Comparison of ENCODE assay signal across 8 mouse cellular contexts in genomic region chr19:43441661-43441990, GRCm38 (mm10). TPM values are rescaled to one million over a fixed set of nuclear protein-coding genes. Genes with fewer than 3 reads are reported as not detected.
DNase-seq lines count a peak whose midpoint lies in the region; ATAC-seq and TF ChIP-seq lines count a peak whose summit lies in the region.

No protein-coding gene starts in this region.

- H3K4me2 ChIP-seq in hindbrain, embryonic 14.5 days (replicated peaks) = peak overlapping the region; percentile 97
- peak overlapping the region; percentile 97 for H3K4me2 ChIP-seq in midbrain, embryonic 13.5 days (replicated peaks)

- H3K9ac ChIP-seq in hindbrain, embryonic 14.5 days = peak overlapping the region; percentile 91
- H3K9ac ChIP-seq in midbrain, embryonic 13.5 days (replicated peaks) = peak overlapping the region; percentile 77

- H3K4me3 ChIP-seq in kidney, adult 2 months (ENCODE audit: insufficient read depth, low read depth, low read length) = peak overlapping the region; percentile 82
- peak overlapping the region; percentile 82 for H3K4me3 ChIP-seq in embryonic facial prominence, embryonic 10.5 days
- H3K4me3 ChIP-seq in hindbrain, embryonic 14.5 days (replicated peaks; ENCODE audit: low read length) = peak overlapping the region; percentile 86
- peak overlapping the region; percentile 78 for H3K4me3 ChIP-seq in midbrain, embryonic 13.5 days (replicated peaks)

- peak; percentile 15; the same call in 1 of the 2 replicates for ATAC-seq in hindbrain, embryonic 14.5 days (ENCODE audit: low FRiP score)
- no peak; the same call in 1 of the 2 replicates for ATAC-seq in midbrain, embryonic 13.5 days
- no peak for ATAC-seq in megakaryocyte-erythroid progenitor cell, adult 5-6 weeks (replicated peaks; ENCODE audit: low FRiP score, low TSS enrichment, poor library complexity, severe bottlenecking)

- no peak for TF ChIP-seq CTCF in kidney, adult 2 months (conservative IDR thresholded peaks at IDR 0.05; ENCODE audit: insufficient read depth, insufficient read length, low read depth, low read length)

- H3K4me1 ChIP-seq in kidney, adult 2 months (ENCODE audit: control insufficient read depth, insufficient read depth, low read length) = no peaks in the 10 kb centered on the region; the same call in 1 of the 2 replicates
- peaks cover 21% of the 10 kb centered on the region for H3K4me1 ChIP-seq in embryonic facial prominence, embryonic 10.5 days
- peaks cover 16% of the 10 kb centered on the region; the same call in 1 of the 2 replicates for H3K4me1 ChIP-seq in hindbrain, embryonic 14.5 days (replicated peaks; ENCODE audit: control insufficient read depth, insufficient read depth, low read length)
- H3K4me1 ChIP-seq in midbrain, embryonic 13.5 days (replicated peaks) = peaks cover 12% of the 10 kb centered on the region

- H3K9me3 ChIP-seq in embryonic facial prominence, embryonic 10.5 days = peaks cover 7% of the 10 kb centered on the region; the same call in 1 of the 2 replicates
- H3K9me3 ChIP-seq in hindbrain, embryonic 14.5 days (ENCODE audit: control insufficient read depth, low read length) = peaks cover 7% of the 10 kb centered on the region; the same call in 1 of the 2 replicates
- no peaks in the 10 kb centered on the region for H3K9me3 ChIP-seq in midbrain, embryonic 13.5 days

- no peaks in the 10 kb centered on the region for H3K27me3 ChIP-seq in kidney, adult 2 months (replicated peaks; ENCODE audit: control insufficient read depth, insufficient read depth, low read length)
- H3K27me3 ChIP-seq in embryonic facial prominence, embryonic 10.5 days (replicated peaks; ENCODE audit: low read depth, poor library complexity, severe bottlenecking) = peaks cover 64% of the 10 kb centered on the region
- H3K27me3 ChIP-seq in hindbrain, embryonic 14.5 days (ENCODE audit: control insufficient read depth, insufficient read depth, low read length) = peaks cover 16% of the 10 kb centered on the region
- peaks cover 35% of the 10 kb centered on the region for H3K27me3 ChIP-seq in midbrain, embryonic 13.5 days

- 16% methylated on average over 17 of the region's 17 CpGs for WGBS in kidney, adult 2 months
- 13% methylated on average over 17 of the region's 17 CpGs for WGBS in embryonic facial prominence, embryonic 10.5 days
- WGBS in hindbrain, embryonic 14.5 days = 11% methylated on average over 17 of the region's 17 CpGs
- 12% methylated on average over 17 of the region's 17 CpGs for WGBS in midbrain, embryonic 13.5 days

- H3K36me3 ChIP-seq in kidney, adult 2 months (ENCODE audit: control insufficient read depth, insufficient read depth, low read length) = no peaks in the 10 kb centered on the region
- H3K36me3 ChIP-seq in embryonic facial prominence, embryonic 10.5 days (replicated peaks) = no peaks in the 10 kb centered on the region
- H3K36me3 ChIP-seq in hindbrain, embryonic 14.5 days (replicated peaks; ENCODE audit: control insufficient read depth, insufficient read depth) = no peaks in the 10 kb centered on the region
- H3K36me3 ChIP-seq in midbrain, embryonic 13.5 days = no peaks in the 10 kb centered on the region

- TF ChIP-seq POLR2A in kidney, adult 2 months (IDR thresholded peaks at IDR 0.05; ENCODE audit: low read depth, low read length) = no peak

- DNase-seq in kidney, adult 2 months = no peak
- DNase-seq in kidney, postnatal 25 days = no peak
- no peak for DNase-seq in embryonic facial prominence, embryonic 10.5 days (ENCODE audit: low spot score)
- DNase-seq in hindbrain, embryonic 14.5 days (ENCODE audit: low spot score) = no peak
- no peak for DNase-seq in spleen, adult 18-20 months
- no peak for DNase-seq in cerebellum, postnatal 36 days

- peak overlapping the region; percentile 67; the same call in 1 of the 2 replicates for H3K27ac ChIP-seq in kidney, adult 2 months (ENCODE audit: insufficient read depth, low read depth, low read length)
- no peak overlapping the region for H3K27ac ChIP-seq in embryonic facial prominence, embryonic 10.5 days (replicated peaks)
- H3K27ac ChIP-seq in hindbrain, embryonic 14.5 days = no peak overlapping the region
- no peak overlapping the region for H3K27ac ChIP-seq in midbrain, embryonic 13.5 days

RNA-seq across cellular contexts. Expression of gene Cnnm1, which starts 1.4 kb away (rescaled TPM):
- 6.0 and 7.4 TPM in 2 replicates for polyA plus RNA-seq in kidney, adult 2 months (2012; rRNA removed)
- polyA plus RNA-seq in embryonic facial prominence, embryonic 10.5 days (2016; fragmentation: Nextera tagmentation; extraction: Ambion mirVana) = 0.16 and 0.31 TPM in 2 replicates
- polyA plus RNA-seq in hindbrain, embryonic 14.5 days (2014; fragmentation: Nextera tagmentation; extraction: Ambion mirVana) = 4.4 and 4.5 TPM in 2 replicates
- 0.80 and 1.3 TPM in 2 replicates for polyA plus RNA-seq in midbrain, embryonic 13.5 days (2015; fragmentation: Nextera tagmentation; extraction: Ambion mirVana)
- total RNA-seq in megakaryocyte-erythroid progenitor cell, adult 5-6 weeks (2014; fragmentation: Nextera tagmentation) = 0.27 and 2.5 TPM in 2 replicates
- total RNA-seq in megakaryocyte-erythroid progenitor cell, adult 5-6 weeks (2017) = 0.33 TPM in 1 of 2 replicates, not detected in the other

RNA-seq across cellular contexts. Expression of gene Hpse2, which starts 53.5 kb away (rescaled TPM):
- polyA plus RNA-seq in kidney, adult 2 months (2012; rRNA removed) = 0.05 and 0.23 TPM in 2 replicates
- polyA plus RNA-seq in embryonic facial prominence, embryonic 10.5 days (2016; fragmentation: Nextera tagmentation; extraction: Ambion mirVana) = 3.5 and 6.0 TPM in 2 replicates
- polyA plus RNA-seq in hindbrain, embryonic 14.5 days (2014; fragmentation: Nextera tagmentation; extraction: Ambion mirVana) = not detected in 2 replicates
- 0.05 TPM in 2 replicates for polyA plus RNA-seq in midbrain, embryonic 13.5 days (2015; fragmentation: Nextera tagmentation; extraction: Ambion mirVana)
- not detected in 2 replicates for total RNA-seq in megakaryocyte-erythroid progenitor cell, adult 5-6 weeks (2014; fragmentation: Nextera tagmentation)
- not detected in 2 replicates for total RNA-seq in megakaryocyte-erythroid progenitor cell, adult 5-6 weeks (2017)
